Mouse (Mus musculus): ENCODE data around the gene Cngb1. TPM values are rescaled to one million over a fixed set of nuclear protein-coding genes. Genes with fewer than 3 reads are reported as not detected.
"Not testable (repeated sequence)": the region's sequence is repeated elsewhere in the genome, so short reads cannot be mapped to it uniquely, and the experiment has no call there.

Gene Cngb1
- polyA plus RNA-seq, 1 experiment from 2014 or later = 0.81 TPM

DNA sequence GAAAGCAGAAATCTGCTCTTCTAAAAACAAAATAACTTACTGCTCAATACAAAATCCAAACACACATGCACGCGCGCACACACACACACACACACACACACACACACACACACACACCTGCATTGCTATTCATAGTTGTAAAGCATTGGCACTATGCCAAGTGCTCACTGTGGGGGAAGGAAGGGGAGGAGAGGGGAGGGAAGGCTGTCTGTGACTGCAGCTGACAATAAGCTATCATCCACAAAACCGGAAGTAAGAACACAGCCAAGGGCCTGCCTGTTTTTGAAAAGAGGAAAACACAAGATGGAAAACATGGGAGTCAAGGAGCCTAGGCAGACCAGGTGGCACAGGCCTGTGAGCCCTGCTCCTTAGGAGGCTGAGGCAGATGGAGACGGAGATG lies 61.2 kb downstream of the Cngb1 start:
- Histone ChIP-seq H3K36me3 (ENCODE audit: control insufficient read depth, insufficient read depth, low read length) (no peaks in the 10 kb centered on the region), H3K27me3 (replicated peaks; ENCODE audit: control insufficient read depth, insufficient read depth, low read length) (no peaks in the 10 kb centered on the region), H3K4me1 (replicated peaks; ENCODE audit: control insufficient read depth, insufficient read depth, low read length) (peaks cover 13% of the 10 kb centered on the region; the same call in 1 of the 2 replicates), H3K4me3 (ENCODE audit: low read depth, low read length) (no peak overlapping the region), H3K27ac (ENCODE audit: low read depth) (0 out of 2 replicates have a peak overlapping the region, but pooled peaks have one; percentile 7), H3K9me3 (ENCODE audit: control insufficient read depth, low read length) (no peaks in the 10 kb centered on the region), H3K9ac (ENCODE audit: low read length) (no peak overlapping the region), H3K4me2 (ENCODE audit: low read length) (no peak overlapping the region)
- DNase-seq (ENCODE audit: low spot score) (peak; percentile 55), ATAC-seq (replicated peaks; ENCODE audit: low FRiP score, low TSS enrichment, low read depth) (peak; percentile 63)
- 44% methylated on average over 5 of the region's 5 CpGs for WGBS

DNA sequence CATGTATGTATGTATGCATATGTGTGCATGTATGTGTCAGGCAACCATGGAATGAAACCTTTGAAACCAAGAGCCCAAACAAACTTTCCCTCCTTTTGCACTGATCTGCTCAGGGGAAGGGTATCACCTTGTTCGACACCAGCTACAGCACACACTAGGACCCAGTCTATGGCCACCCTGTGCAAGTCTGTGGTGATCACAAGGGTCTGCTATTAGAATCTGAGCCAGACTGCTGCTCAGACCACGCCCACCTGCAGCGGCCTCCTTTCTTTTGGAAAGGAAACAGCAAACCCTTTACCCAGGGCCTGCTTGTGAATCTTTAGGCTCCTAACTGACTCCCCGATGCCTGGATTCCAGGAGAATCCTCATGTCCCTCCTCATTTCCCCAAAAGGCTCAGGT lies 62.5 kb downstream of the Cngb1 start:
- no peak for ATAC-seq (replicated peaks; ENCODE audit: low FRiP score, low TSS enrichment, low read depth)
- no peak overlapping the region for H3K4me2 ChIP-seq (ENCODE audit: low read length)
- no peaks in the 10 kb centered on the region for H3K36me3 ChIP-seq (ENCODE audit: control insufficient read depth, insufficient read depth, low read length)
- H3K27me3 ChIP-seq (replicated peaks; ENCODE audit: control insufficient read depth, insufficient read depth, low read length) = no peaks in the 10 kb centered on the region
- H3K9me3 ChIP-seq (ENCODE audit: control insufficient read depth, low read length) = no peaks in the 10 kb centered on the region
- no peak overlapping the region for H3K9ac ChIP-seq (ENCODE audit: low read length)
- H3K4me3 ChIP-seq (ENCODE audit: low read depth, low read length) = no peak overlapping the region
- H3K27ac ChIP-seq (ENCODE audit: low read depth) = no peak overlapping the region
- 67% methylated on average over 4 of the region's 4 CpGs for WGBS
- DNase-seq (ENCODE audit: low spot score) = no peak
- H3K4me1 ChIP-seq (replicated peaks; ENCODE audit: control insufficient read depth, insufficient read depth, low read length) = peaks cover 13% of the 10 kb centered on the region; the same call in 1 of the 2 replicates

DNA sequence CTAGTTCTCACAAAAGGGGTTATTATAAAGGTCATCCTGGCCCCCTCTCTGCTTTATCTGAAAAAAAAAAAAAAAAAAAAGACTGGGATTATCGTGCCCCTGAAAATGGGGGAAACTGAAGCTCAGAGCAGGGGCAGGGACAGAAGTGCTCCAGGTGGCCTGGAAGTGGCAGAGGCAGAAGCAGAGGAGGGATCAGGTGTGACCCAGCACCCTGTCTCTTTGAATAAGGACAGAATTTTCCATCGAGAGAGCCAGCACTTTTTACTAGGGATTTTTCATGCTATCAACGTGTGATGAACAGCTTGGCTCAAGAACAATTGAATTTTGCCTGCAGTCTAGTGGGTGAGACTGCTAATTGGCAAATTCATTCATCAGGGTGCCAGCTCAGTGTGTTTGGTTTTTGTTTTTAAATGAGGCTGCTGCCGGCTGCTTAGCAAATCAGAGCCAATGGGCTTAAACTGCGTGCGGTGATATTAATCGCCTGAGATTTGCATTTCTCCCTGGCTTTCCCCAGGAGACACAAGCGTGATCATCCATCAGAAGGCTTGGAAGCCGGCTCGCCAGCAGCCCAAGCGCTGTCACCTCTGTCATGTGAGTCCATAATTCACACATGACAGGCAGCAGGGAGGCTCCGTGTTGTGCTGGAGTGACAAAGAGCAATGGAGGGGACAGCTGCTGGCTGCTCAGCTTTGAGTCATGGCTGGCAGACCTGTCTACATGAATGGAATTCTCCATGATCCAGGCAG lies 63.4 kb downstream of the Cngb1 start:
- Histone ChIP-seq H3K4me3 (ENCODE audit: low read depth, low read length) (no peak overlapping the region), H3K9ac (ENCODE audit: low read length) (no peak overlapping the region), H3K9me3 (ENCODE audit: control insufficient read depth, low read length) (no peaks in the 10 kb centered on the region), H3K4me1 (replicated peaks; ENCODE audit: control insufficient read depth, insufficient read depth, low read length) (peaks cover 13% of the 10 kb centered on the region; the same call in 1 of the 2 replicates), H3K36me3 (ENCODE audit: control insufficient read depth, insufficient read depth, low read length) (no peaks in the 10 kb centered on the region), H3K27me3 (replicated peaks; ENCODE audit: control insufficient read depth, insufficient read depth, low read length) (no peaks in the 10 kb centered on the region), H3K4me2 (ENCODE audit: low read length) (no peak overlapping the region), H3K27ac (ENCODE audit: low read depth) (no peak overlapping the region)
- WGBS = 44% methylated on average over 12 of the region's 12 CpGs
- ATAC-seq (replicated peaks; ENCODE audit: low FRiP score, low TSS enrichment, low read depth) (0 out of 2 replicates have a peak, but pooled peaks have one; percentile 24), DNase-seq (ENCODE audit: low spot score) (no peak)

DNA sequence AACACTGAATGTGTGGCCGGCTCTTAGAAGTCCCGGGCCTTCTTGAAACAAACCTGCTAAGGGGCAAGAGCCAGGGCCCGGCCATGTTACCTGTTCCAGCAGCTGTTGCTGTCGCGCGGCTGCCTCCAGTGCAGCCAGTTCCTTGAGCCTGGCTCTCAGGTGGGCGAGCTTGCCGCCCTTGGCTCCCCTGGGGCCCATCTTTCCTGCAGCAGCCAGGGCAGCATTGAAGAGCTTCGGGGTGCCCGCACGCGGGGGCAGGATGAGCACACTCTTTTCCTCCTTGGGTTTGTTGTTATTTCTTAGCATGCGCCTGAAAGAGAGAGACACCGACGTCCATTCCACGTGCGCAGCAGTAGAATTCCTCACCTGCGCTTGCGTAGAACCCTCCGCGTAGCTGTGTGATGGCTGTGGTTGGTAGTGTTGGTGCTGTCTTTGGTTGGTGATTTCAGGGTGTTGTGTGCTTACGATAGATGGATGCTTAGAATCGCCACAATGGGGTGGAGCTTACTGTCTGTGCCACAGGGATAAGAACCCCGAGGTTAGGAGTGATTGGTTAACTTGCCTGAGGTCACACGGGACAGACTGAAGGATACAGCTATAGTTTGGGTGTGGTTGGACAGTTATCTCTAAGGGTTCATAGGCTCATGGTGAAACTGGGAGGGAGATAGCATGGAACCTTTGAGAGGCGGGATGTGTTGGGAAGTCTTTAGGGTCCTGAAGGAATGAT lies 64.1 kb downstream of the Cngb1 start:
- Histone ChIP-seq H3K4me1 (replicated peaks; ENCODE audit: control insufficient read depth, insufficient read depth, low read length) (peaks cover 13% of the 10 kb centered on the region; the same call in 1 of the 2 replicates), H3K27me3 (replicated peaks; ENCODE audit: control insufficient read depth, insufficient read depth, low read length) (no peaks in the 10 kb centered on the region), H3K4me3 (ENCODE audit: low read depth, low read length) (no peak overlapping the region), H3K4me2 (ENCODE audit: low read length) (no peak overlapping the region), H3K9ac (ENCODE audit: low read length) (no peak overlapping the region), H3K27ac (ENCODE audit: low read depth) (no peak overlapping the region), H3K9me3 (ENCODE audit: control insufficient read depth, low read length) (no peaks in the 10 kb centered on the region), H3K36me3 (ENCODE audit: control insufficient read depth, insufficient read depth, low read length) (no peaks in the 10 kb centered on the region)
- no peak for DNase-seq (ENCODE audit: low spot score)
- 86% methylated on average over 26 of the region's 26 CpGs for WGBS
- no peak for ATAC-seq (replicated peaks; ENCODE audit: low FRiP score, low TSS enrichment, low read depth)

DNA sequence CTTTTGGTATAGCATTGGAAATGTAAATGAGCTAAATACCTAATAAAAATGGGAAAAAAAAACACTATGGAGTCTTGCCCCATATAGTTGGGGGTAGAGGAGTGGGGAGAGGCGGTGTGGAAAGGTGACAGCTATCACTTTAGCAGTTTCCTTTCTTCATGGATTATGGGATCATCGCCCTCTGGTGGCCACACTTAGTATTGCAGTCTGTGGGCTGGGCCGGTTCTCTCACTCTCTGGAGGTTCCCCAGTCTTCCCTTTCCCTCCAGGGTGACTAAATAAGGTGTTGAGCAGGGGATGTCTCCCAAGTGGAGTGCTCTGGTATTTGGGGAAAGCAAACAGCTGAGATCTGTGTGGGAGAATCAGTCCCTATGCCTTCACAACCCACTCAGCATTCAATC lies 70.7 kb downstream of the Cngb1 start:
- H3K27me3 ChIP-seq (replicated peaks; ENCODE audit: control insufficient read depth, insufficient read depth, low read length) = no peaks in the 10 kb centered on the region
- H3K9me3 ChIP-seq (ENCODE audit: control insufficient read depth, low read length) = no peaks in the 10 kb centered on the region
- peak; percentile 32; the same call in 1 of the 2 replicates for ATAC-seq (replicated peaks; ENCODE audit: low FRiP score, low TSS enrichment, low read depth)
- no peak overlapping the region for H3K27ac ChIP-seq (ENCODE audit: low read depth)
- peak; percentile 93 for DNase-seq (ENCODE audit: low spot score)
- no peak overlapping the region for H3K4me2 ChIP-seq (ENCODE audit: low read length)
- H3K4me3 ChIP-seq (ENCODE audit: low read depth, low read length) = no peak overlapping the region
- H3K4me1 ChIP-seq (replicated peaks; ENCODE audit: control insufficient read depth, insufficient read depth, low read length) = no peaks in the 10 kb centered on the region
- no peak overlapping the region for H3K9ac ChIP-seq (ENCODE audit: low read length)
- whole genome bisulfite sequencing = 7% methylated on average over 3 of the region's 3 CpGs
- H3K36me3 ChIP-seq (ENCODE audit: control insufficient read depth, insufficient read depth, low read length) = no peaks in the 10 kb centered on the region

DNA sequence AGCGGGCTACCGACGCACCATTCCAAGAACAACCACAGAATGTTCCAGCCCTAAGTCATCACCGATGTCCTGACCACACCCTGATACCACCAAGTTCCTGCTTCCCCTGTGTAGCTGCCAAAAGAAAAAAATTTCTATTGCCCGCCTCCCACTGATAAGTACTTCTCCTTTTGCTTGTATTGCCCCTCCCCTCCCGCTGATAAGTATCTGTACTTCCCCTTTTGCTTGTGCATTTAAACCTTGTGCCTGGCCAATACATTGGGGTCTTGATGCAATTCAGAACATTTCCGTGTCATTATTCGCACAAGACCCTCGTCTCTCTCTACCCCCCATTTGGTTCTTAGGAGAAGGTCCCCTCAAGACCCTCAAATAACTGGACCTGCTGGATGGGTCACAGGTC lies 76.3 kb downstream of the Cngb1 start:
- ATAC-seq (replicated peaks; ENCODE audit: low FRiP score, low TSS enrichment, low read depth); H3K9ac ChIP-seq (ENCODE audit: low read length): not testable (repeated sequence)
- WGBS = 94% methylated on average over 9 of the region's 9 CpGs

DNA sequence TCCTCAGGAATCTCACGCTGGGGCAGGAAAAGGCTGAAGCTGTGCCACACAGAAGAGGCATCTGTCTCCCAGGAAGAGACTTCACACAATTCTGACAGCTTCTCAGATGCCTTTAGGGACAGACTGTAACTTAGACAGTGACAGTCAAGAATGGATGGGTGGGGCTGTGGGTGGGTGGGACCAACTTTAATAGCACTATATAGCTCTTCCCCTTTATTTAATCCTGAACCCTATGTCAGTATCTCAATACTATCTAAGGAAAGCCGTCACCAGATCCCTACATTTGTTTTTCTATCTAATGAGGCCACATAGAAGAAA lies 79.3 kb downstream of the Cngb1 start:
- Histone ChIP-seq H3K36me3 (ENCODE audit: control insufficient read depth, insufficient read depth, low read length) (no peaks in the 10 kb centered on the region), H3K4me1 (replicated peaks; ENCODE audit: control insufficient read depth, insufficient read depth, low read length) (no peaks in the 10 kb centered on the region), H3K4me3 (ENCODE audit: low read depth, low read length) (no peak overlapping the region), H3K9ac (ENCODE audit: low read length) (no peak overlapping the region), H3K27ac (ENCODE audit: low read depth) (no peak overlapping the region), H3K27me3 (replicated peaks; ENCODE audit: control insufficient read depth, insufficient read depth, low read length) (no peaks in the 10 kb centered on the region), H3K9me3 (ENCODE audit: control insufficient read depth, low read length) (no peaks in the 10 kb centered on the region), H3K4me2 (ENCODE audit: low read length) (no peak overlapping the region)
- no peak for ATAC-seq (replicated peaks; ENCODE audit: low FRiP score, low TSS enrichment, low read depth)
- 45% methylated on average over 2 of the region's 2 CpGs for WGBS
- no peak for DNase-seq (ENCODE audit: low spot score)

More for the DNA sequence above, 76.3 kb downstream of the Cngb1 start:
- H3K9me3 ChIP-seq (ENCODE audit: control insufficient read depth, low read length); H3K4me1 ChIP-seq (replicated peaks; ENCODE audit: control insufficient read depth, insufficient read depth, low read length); H3K36me3 ChIP-seq (ENCODE audit: control insufficient read depth, insufficient read depth, low read length); H3K27me3 ChIP-seq (replicated peaks; ENCODE audit: control insufficient read depth, insufficient read depth, low read length); H3K27ac ChIP-seq (ENCODE audit: low read depth); DNase-seq (ENCODE audit: low spot score); H3K4me2 ChIP-seq (ENCODE audit: low read length); H3K4me3 ChIP-seq (ENCODE audit: low read depth, low read length): not testable (repeated sequence)

DNA sequence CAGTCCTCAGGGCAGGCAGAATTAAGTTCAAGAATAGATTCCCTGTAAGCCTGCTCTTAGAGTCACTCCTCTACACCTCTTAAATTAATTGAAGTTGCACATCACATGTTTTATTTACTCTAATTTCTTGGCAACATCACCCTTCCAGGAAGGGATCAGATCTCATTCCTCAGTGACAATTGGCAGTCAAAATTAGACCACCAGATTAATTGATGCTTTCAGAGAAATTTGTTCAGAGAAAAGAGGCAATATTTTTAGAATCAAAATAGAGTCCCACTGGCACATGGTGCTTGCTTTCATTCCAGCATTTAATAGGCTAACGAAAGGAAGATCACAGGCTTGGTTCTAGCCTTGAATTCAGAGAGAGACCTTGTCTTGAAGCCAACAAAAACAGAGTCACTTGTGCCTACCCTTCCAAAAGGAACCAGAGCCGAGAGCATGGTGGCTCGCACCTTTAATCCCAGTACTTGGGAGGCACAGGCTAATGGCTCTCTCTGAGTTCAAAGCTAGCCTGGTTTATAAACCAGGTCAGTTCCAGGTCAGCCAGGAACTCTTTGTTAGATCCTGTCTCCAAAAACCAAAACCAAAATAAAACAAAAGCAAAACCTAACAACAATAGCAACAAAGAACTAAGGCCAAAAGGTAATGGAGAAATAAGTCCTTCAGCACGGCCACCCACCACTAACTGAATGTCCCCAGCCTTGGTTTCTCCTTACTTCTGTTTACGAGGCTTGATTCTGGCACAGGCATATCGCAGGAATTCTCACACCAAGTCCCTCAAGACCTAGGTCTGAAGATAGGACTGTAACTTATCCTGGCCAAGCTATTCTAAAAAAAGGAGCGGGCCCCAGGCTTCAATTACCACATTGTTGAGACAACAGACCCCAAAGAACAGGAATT lies 79.9 kb downstream of the Cngb1 start:
- Histone ChIP-seq H3K9me3 (ENCODE audit: control insufficient read depth, low read length) (no peaks in the 10 kb centered on the region), H3K36me3 (ENCODE audit: control insufficient read depth, insufficient read depth, low read length) (no peaks in the 10 kb centered on the region), H3K4me2 (ENCODE audit: low read length) (no peak overlapping the region), H3K27ac (ENCODE audit: low read depth) (no peak overlapping the region), H3K4me3 (ENCODE audit: low read depth, low read length) (no peak overlapping the region), H3K9ac (ENCODE audit: low read length) (no peak overlapping the region), H3K27me3 (replicated peaks; ENCODE audit: control insufficient read depth, insufficient read depth, low read length) (no peaks in the 10 kb centered on the region), H3K4me1 (replicated peaks; ENCODE audit: control insufficient read depth, insufficient read depth, low read length) (no peaks in the 10 kb centered on the region)
- DNase-seq (ENCODE audit: low spot score) (no peak), ATAC-seq (replicated peaks; ENCODE audit: low FRiP score, low TSS enrichment, low read depth) (no peak)
- 56% methylated on average over 7 of the region's 7 CpGs for WGBS
